Mouse (Mus musculus): ENCODE results near the gene Cpm.

GRCm38 (mm10) chr10:117702024-117702833, 72.9 kb downstream of the Cpm start:
- TF ChIP-seq CTCF (IDR thresholded peaks at IDR 0.05; ENCODE audit: borderline replicate concordance, insufficient read depth, low read depth, low read length) (no peak), POLR2A (IDR thresholded peaks at IDR 0.05; ENCODE audit: borderline replicate concordance, insufficient read depth, low read length) (no peak)

Data from cerebellum, adult 2 months (tissue).